Mouse (Mus musculus): ENCODE data around the gene Ubfd1.

GRCm38 (mm10) chr7:122065656-122066055 is 1.3 kb upstream of the Ubfd1 start:
- no peak for TF ChIP-seq POLR2A (IDR thresholded peaks at IDR 0.05; ENCODE audit: borderline replicate concordance, control insufficient read depth, low read depth, low read length)
- TF ChIP-seq CTCF (IDR thresholded peaks at IDR 0.05; ENCODE audit: control insufficient read depth, insufficient read depth, low read length), result no peak
